Mouse (Mus musculus) gastrocnemius, postnatal 25 days (tissue): ENCODE data around the gene Gripap1. TPM values are rescaled to one million over a fixed set of nuclear protein-coding genes. Genes with fewer than 3 reads are reported as not detected.
"Not testable (repeated sequence)": the region's sequence is repeated elsewhere in the genome, so short reads cannot be mapped to it uniquely, and the experiment has no call there.

Source experiments
- DNase-seq: peaks from one replicate; pipeline ENCODE4 v3.0.0; 2022
- long read RNA-seq, 2 experiments: library from polyadenylated mRNA; stranded (forward); transcript quantifications; one replicate each; pipeline ENCODE4 v2.0.0; 2021
- total RNA-seq, 2 experiments: library from RNA; stranded (reverse); gene quantifications; 1 replicate in 1 of 2; 2 replicates in 1 of 2; pipeline ENCODE4 v1.2.3; 2021

Gripap1 gene
- 10 to 100 TPM; 17.5 to 21.2 TPM for total RNA-seq
- long read RNA-seq, experiment 1, partial matches to known transcripts = 4 of 7 reads
- long read RNA-seq, experiment 1, other reads (novel, unspliced or antisense) = 0 of 7 reads
- long read RNA-seq, experiment 2, transcript Gripap1-203 (26 exons, 3,015 nt) = major isoform, 6 of 12 reads
- long read RNA-seq, experiment 2, partial matches to known transcripts = 0 of 12 reads
- long read RNA-seq, experiment 2, other reads (novel, unspliced or antisense) = 5 of 12 reads

DNA sequence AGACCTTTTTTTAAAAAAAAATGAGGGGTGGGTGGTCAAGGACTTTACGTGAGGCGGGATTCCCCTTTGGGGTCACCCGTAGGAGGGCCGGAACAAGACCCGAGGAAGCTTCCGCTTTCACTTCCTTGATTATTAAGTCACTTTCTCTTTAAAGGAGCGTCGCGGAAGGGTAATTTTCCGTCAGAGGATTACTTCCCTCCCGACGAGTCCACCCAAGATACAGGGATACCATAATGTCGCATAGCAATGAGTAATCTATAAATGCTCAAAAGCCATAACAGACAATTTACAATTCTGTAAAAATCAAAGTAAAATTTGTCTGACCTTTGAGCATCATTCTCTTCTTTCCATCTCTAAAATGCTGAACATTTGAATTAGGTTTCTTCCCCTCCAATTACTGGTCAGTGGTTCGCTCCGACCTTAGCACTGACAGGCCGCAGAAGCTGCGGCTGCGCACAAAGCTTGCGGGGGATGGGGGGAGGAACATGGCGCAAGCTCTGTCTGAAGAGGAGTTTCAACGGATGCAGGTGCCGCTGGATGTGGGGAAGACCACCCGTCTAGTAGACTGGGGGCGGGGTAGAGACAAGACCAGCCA is at the start of gene Gripap1:
TSS of gene Gripap1 (plus strand) at position 224 of the 595 bp plus-strand sequence.
- DNase-seq = peak; percentile 64

DNA sequence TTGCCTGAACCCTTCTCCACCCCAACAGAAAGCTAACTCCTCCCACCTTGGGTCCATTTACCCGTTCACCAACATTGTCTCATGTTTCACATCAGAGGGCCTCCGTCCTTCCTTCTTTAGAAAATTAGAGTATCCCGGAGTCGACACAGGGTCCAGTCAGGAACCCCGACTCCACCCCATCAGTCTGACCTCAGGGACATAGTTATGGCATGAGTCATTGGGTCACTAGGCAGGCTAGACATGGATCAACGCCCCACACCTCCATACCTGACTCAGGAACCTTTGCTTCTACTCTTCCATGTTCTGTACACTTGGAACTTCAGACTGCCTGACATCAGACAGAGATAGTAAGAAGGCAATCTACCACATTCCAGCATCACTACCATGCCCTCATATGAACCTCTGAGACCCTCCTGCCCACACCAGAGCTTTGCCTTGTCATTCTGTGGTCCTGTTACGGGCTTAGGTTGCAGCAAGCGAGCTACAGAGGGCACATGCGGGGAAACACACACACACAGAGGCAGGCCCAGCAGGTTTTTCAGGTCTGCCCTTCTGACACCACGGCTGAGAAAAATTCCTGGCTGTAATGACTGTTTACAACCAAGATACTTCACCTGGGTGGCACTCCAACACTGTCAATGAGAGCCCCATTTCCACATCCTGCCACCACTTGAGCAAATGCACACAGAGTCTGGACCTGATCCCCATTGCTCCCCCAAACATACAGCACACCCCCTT is 49.3 kb upstream of the Gripap1 start:
- no peak for DNase-seq

DNA sequence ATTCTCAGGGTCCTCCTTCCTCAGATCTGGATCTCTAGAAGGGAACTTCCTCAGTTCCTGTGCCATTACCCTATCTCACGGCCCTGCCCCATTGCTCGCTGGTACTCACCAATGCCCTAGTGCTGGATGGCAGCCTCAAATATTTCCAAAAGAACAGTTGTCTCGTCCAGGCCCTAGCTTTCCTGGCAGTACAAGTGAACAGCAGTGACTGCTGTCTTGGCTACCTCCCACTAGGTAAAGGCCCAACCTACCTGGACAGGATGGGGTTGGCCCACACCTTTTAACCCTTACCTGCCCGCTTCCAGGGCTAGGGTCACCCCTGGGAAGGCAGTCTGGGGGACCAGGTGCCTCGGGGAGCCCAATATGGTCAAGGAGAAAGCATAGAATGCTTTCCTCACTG is 48.5 kb upstream of the Gripap1 start:
- no peak for DNase-seq

DNA sequence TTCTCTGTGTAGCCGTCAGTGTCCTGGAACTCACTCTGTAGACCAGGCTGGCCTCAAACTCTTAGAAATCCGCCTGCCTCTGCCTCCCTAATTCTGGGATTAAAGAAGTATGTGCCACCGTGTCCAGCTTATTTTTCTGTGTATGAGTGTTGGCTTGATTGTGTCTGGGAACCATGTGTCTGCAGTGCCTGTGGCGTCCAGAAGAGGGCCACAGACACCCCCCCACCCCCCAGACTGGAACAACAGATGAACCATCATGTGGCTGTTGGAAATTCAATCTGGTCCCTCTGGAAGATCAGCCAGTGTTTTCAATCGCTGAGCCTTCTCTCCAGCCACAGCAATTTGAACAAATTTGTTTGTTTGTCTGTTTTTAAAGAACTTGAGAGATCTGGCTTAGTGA is 46.1 kb upstream of the Gripap1 start:
- DNase-seq = no peak

DNA sequence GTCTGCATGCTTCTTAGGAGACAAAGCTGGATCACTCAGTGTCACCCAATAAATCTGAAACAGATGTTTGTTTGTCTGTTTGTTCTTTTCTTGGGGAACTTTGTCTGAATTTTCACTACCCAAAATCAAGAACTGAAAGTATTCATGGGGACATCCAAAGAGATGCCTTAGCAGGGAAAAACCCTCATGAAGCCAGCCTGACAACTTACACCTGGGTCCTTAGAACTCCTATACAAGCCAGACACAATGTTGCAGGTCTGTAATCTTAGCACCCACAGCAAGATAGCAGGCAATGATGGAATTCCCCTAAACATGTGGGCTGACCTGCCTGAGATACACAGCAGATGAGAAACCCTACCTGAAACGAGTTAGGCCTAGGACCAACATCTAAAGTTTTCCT is 44.6 kb upstream of the Gripap1 start:
- no peak for DNase-seq

DNA sequence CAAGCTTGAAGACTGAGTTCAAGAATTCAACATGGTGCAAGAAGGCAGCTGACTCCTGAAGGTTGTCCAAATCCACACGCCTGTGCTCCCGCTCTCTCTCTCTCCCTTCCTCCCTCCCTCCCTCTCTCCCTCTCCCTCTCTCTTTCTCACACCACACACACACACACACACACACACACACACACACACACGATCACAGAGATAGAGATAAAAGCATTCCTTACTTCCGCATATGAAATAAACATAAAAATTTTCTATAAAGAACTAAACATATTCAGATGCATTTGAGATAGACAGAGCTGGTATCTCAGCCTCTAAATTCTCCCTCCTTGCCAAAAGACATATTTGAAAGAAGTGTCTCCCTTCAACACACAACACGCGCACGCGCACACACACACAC is 44.1 kb upstream of the Gripap1 start:
- no peak for DNase-seq

DNA sequence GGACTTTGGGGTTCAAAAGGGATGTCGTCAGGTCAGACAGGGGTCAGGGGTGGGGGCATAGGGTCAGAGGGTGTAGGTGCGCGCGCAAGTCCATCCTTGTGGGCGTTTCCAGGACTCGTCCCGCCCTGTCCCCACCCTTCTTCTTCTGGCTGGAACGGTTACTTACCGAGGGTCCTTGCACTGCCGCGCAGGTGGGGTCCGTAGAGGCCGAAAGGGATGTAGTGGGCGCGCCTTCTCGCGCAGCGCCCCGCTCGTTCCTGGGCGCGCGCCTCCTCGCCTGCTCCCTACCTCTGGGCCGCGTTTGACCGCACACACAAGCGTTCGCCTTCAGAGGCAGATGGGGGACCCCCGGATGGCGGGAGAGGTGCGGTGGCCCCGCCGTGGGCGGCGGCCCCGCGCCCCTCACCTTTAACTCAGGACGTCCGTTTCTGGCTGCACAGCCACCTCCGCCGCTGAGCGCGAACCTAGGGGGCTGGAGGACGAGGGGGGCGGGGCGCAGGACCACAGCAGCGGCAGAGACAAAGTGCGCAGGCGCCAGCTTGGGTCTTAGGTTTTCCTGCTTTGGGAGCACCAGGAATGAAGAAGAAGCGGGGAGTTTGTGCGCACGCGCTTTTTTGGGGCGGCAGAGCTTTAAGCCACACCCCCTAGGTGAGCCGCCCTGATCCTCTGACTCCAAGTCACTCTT is 39.0 kb upstream of the Gripap1 start, which contains the start of gene Ccdc120:
TSS of gene Ccdc120 (minus strand) at position 474 of the 685 bp plus-strand sequence.
- DNase-seq = no peak

DNA sequence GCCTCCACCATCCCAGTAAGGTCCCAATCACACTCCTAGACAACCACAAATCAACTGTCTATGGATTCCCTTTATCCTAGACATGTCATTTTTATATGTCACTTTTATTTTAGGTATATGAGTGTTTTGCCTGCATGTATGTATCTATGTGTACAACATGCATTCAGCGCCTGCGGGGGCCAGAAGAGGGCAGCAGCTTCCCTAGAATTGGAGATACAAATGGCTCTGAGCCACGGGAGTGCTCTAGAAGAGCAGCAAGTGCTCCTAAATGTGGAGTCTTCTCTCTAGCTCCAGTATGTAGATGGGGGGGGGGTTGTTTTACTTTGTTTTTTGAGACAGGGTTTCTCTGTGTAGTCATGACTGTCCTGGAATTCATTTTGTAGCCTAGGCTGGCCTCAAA is 35.9 kb upstream of the Gripap1 start:
- DNase-seq = not testable (repeated sequence)

DNA sequence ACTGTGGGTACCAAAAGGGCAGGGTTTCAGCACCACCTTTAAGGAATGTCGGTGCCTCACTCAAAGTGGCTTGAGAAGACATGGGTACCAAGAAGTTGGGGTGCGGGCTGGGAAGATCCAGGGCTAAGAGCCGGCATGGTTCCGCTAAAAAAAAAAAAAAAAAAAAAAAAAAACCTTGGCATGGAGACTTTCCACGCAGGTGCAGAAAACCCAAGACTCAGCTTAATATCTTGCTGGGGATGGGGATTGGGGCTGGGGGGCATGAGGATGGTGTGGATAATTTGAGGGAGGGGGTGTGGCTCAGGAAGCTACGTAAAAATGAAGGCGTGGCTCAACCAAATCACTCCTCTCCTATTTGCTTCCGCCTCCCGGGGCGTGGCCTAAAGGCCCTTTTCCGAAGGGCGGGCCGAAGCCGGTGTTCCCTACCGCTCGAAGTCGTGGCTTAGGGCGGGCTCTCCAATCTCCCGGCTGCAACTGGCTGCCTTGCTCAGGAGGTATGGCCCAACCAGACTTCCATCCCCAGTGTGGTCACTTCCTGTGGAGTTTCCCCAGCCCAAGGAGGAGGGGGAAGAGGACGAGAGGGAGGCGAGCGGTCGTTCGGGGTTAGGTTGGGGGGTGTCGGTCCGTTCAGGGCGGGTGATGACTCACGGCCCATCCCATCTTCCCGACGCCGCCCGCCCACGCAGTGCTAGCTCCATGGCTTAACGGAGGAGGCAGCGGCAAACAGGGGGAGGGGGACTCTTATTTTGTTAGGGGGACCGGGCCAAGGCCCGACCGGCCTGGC is 27.2 kb upstream of the Gripap1 start, which contains the start of gene Tfe3:
TSS of gene Tfe3 (plus strand) at position 424 of the 784 bp plus-strand sequence.
- peak; percentile 94 for DNase-seq

DNA sequence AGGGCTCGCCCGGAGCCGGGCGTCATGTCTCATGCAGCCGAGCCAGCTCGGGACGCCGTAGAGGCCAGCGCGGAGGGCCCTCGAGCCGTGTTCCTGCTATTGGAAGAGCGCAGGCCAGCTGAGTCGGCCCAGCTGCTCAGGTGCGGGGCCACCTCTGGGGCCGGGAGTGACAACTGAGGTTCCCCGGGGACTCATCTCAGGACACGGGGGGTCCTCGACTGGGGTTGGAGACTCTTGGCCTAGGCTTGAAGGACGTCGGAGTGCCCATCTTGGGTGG is 26.7 kb upstream of the Gripap1 start:
- DNase-seq = no peak

DNA sequence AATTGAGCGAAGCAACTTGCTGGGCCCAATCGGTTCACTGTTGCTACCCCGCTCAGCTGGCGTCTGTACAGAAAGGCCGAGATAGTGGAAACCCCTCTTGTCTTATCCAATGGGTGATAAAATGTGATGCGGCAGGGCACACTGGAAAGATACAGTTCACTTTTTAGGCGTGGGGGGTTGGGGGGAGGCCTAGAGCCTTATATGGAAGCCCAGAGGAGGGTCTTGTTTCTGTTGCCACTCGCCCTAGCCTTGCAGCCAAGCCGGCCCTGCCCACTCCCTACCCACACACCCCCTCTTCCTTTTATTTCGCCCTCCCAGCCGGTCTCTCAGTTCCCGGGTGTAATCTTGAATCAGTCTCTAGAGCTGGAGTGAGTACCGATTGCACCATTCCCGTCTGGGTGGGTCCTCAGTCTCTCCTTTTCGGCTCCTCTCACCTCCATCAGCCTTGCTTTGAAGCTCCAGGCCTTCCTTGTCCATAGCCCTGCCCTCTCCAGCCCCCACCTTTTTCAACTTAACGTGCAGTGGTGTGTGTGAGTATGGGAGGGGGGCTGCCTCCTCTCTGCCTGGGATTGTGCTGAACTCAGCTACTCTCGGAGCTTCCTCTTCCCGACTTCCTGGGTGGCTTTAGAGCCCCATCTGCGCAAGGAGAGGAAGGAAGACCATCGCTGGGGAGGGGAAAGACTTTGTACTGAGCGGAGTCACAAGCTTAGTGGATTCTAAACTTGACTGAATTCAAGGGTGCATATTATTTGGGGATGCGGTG is 25.8 kb upstream of the Gripap1 start:
- peak; percentile 22 for DNase-seq

DNA sequence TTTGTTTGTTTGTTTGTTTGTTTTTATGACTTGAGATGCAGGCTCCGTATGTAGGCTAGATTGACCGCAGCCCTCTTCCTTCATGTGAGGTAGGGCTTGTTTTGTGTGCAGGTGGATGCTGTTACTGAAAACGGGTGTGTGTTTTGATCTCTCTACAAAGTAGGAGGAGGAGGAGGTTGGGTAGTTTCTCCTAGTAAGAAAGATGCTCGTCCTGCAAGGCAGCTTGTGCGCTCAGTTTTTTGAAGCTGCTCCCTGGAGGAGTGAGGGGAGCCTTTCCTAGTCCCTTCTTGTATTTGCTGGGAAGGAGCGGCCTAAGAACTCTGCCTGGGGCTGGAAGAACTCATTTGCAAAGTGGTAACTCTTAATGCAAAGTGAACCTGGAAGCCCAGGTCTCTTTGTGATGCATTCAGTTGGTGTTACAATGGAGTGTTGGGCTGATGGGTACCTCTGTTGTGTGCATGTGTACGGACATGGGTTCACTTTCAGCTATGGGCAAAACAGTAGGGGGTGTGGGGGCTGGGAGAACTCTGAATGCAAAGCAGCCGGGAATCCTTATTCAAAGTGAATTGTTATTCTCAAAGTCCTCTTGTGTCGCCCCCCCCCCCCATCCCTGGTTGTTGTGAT is 24.8 kb upstream of the Gripap1 start:
- DNase-seq = no peak

DNA sequence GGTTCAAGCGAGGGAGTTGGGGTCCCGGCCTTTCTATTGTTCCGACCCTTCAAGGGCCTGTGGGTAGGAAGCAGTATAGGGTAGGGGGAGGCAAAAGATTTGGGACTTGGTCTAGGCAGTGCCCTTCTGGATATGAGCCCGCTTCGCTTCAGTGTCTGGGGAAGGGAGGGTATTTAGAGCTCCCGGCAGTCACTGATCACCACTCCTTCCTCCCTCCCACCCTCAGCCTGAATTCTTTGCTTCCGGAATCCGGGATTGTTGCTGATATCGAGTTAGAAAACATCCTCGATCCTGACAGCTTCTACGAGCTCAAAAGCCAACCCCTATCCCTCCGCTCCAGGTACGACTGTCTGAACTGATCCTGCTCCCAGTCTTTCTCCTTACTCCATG is 24.3 kb upstream of the Gripap1 start:
- no peak for DNase-seq

DNA sequence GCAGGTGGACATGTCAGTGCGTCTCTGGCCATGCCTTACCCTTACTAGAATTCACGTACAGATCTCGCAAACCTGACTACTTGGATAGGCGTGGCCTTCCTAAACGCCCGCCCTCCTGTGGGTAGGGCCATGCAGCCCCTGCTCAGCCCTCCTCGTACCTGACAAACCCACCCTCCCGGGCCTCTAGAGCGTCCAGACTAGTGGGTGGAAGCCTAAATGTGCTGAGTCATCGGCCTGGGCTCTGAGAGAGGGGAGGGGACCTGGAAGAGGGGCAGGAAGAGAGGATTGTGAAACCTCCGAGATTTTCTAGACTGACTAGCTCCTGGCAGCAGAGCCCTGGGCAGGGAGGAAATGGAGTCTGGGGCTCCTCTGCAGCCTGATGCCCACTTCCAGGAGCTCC is 23.8 kb upstream of the Gripap1 start:
- peak; percentile 31 for DNase-seq

DNA sequence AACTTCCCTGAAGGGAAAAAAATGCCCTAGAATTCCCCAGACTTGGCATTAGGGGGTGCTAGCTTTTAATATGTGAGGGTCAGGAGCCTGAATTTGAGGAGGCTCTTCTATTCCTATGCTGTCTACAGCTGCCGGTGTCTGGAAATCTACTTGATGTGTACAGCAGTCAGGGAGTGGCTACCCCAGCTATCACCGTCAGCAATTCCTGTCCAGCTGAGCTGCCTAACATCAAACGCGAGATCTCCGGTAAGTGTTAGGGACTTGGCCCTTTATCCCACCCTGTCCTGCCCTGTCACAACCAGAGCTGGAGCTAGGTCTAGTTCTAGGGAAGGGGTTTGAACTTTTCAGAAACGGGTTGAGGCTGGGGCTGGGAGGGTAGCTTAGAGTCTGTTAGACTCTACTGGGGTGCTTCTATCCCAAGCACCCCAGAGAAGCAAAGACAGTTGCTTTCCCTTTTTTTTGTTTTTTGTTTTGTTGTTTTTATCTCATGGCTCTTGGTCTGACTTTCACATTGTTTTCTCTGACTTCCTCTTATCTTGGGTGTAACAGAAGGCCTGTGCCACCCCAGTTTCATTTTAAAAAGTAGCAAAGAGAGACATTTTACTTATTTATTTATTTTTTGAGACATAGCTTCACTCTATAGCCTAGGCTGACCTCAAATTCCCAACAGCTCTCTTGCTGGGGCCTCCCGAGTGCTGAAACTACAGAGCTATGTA is 20.1 kb upstream of the Gripap1 start:
- DNase-seq = no peak

DNA sequence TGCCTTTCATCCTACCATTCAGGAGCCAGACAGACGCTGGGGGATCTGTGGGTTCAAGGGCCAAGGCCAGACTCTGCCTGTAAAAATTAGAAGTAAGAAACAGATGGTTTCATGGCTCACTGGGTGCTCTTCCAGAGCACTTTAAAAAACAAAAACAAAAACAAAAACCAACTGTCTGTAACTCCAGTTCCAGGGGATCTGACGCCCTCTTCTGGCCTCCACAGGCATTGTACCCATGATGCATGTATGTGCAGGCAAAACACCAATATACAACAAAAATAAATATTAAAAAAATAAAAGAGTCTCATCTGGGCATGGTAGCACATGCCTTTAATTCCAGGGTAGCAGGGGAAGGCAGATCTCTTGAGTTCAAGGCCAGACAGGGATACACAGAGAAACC is 16.8 kb upstream of the Gripap1 start:
- no peak for DNase-seq

DNA sequence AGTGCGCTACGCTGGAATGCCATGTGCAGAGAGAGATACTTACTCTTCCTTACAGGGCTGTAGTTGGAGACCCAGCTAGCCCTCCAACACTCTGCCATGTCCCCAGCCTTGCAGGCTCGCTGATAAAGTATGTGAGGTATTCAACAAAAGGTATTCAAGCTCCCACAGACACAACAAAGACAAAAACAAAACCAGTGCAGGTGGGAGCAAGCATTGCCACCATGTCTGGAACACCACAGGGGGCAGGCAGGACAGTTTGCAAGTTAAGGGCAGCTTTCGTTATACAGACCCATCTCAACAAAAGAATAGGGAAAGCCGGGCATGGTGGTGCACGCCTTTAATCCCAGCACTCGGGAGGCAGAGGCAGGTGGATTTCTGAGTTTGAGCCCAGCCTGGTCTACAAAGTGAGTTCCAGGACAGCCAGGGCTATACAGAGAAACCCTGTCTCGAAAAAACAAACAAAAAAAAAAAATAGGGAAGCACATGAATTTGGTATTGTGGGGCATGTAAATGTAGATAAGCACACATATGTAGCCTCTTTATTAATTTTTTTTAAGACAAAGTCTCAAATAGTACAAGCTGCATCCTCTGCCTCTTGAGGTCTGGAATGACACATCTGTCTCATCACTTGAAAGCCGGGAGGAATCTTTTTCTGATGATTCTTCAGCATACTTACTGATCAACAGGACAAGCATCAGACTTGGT is 13.9 kb upstream of the Gripap1 start:
- DNase-seq = no peak

DNA sequence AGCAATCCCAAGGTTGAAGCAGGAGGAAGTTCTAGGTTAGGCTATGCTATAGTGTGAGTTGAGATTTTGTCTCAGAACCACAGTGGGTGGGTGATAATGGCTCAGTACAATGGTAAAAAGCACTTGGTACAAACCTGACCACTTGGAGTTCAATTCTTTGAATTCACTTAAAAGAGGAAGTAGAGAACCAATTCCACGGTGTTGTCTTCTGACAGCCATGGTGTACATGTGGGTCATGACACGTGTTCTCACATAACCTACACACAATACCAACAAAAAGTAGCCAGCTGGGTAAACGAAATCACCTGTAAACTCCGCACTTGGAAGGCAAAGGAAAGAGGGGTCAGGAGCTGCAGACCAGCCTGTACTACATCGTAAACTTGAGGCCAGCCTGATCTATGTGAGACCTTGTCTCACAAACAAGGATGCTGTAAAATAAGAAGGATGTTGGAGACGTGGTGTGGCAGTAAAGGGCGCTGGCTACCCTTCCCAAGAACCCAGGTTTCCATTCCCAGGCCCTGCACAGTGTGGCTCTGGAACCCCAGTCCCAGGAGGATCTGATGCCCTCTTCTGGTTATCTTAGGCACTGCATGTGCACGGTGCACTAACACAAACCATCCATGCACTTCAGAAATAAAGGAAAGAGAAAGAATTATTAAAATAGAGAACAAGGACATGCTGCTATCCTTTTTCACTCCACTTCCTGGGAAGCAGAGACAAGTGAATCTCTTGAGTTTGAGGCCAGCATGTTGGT is 13.1 kb upstream of the Gripap1 start:
- no peak for DNase-seq
